Mouse (Mus musculus) limb, embryonic 14.5 days (tissue): Measurements from ENCODE around the gene Smap2. TPM values are rescaled to one million over a fixed set of nuclear protein-coding genes. Genes with fewer than 3 reads are reported as not detected.
A peak's percentile ranks its signal among the peaks of the same experiment; 100 is the strongest.

Experiments used
- ATAC-seq: fragments of 200-750 bp; cut with Nextera tagmentation; 2 replicates; pipeline ENCODE4 v1.8.0; 2017; ENCODE audit warnings: low read depth, moderate number of reproducible peaks, moderate TSS enrichment; ENCODE audit not compliant: low FRiP score
- DNase-seq: peaks from one replicate; pipeline ENCODE4 v3.0.0-alpha.2; 2015; ENCODE audit warnings: low spot score
- H3K27ac ChIP-seq: fragments of 300-500 bp; sonication (generic); replicated peaks from 2 replicates; pipeline ENCODE4 v1.5.1; 2014; ENCODE audit warnings: low read depth, mild to moderate bottlenecking, low read length, moderate library complexity, mixed read lengths
- H3K27me3 ChIP-seq: fragments of 300-500 bp; sonication (generic); 2 replicates; pipeline ENCODE4 v1.6.1; 2014; ENCODE audit warnings: low read length, mixed read lengths; ENCODE audit not compliant: control insufficient read depth, insufficient read depth
- H3K36me3 ChIP-seq: fragments of 300-500 bp; sonication (generic); 2 replicates; pipeline ENCODE4 v1.6.1; 2014; ENCODE audit warnings: mild to moderate bottlenecking, low read length, moderate library complexity, mixed read lengths; ENCODE audit not compliant: control insufficient read depth, insufficient read depth
- H3K4me1 ChIP-seq: fragments of 300-500 bp; sonication (generic); 2 replicates; pipeline ENCODE4 v1.6.1; 2014; ENCODE audit warnings: antibody characterized with exemption, low read length, mixed read lengths; ENCODE audit not compliant: control insufficient read depth, insufficient read depth
- H3K4me2 ChIP-seq: fragments of 300-500 bp; sonication (generic); replicated peaks from 2 replicates; pipeline ENCODE4 v1.6.1; 2014; ENCODE audit warnings: low read depth, mild to moderate bottlenecking, low read length, moderate library complexity; ENCODE audit not compliant: severe bottlenecking
- H3K4me3 ChIP-seq: fragments of 300-500 bp; sonication (generic); replicated peaks from 2 replicates; pipeline ENCODE4 v1.5.1; 2014; ENCODE audit warnings: low read length
- H3K9ac ChIP-seq: fragments of 300-500 bp; sonication (generic); 2 replicates; pipeline ENCODE4 v1.6.1; 2014; ENCODE audit warnings: mild to moderate bottlenecking, low read depth, low read length, moderate library complexity; ENCODE audit not compliant: severe bottlenecking
- H3K9me3 ChIP-seq: fragments of 300-500 bp; sonication (generic); 2 replicates; pipeline ENCODE4 v1.6.1; 2016; ENCODE audit warnings: low read length; ENCODE audit not compliant: control insufficient read depth
- POLR2A ChIP-seq: fragments of 200-500 bp; IDR thresholded peaks from 2 replicates; pipeline ENCODE4 v1.8.0; 2012; ENCODE audit warnings: inconsistent platforms, mild to moderate bottlenecking, moderate library complexity, borderline replicate concordance; ENCODE audit not compliant: insufficient read depth, insufficient read length; ENCODE audit errors: extremely low read depth
- WGBS: fragments of 180-500 bp; shearing (Covaris S2); extraction: QIAGEN DNeasy Blood & Tissue Kit; methylation state at CpG from one replicate; pipeline ENCODE4 v1.1.7; 2014; 5-methylcytosine and 5-hydroxymethylcytosine counted together
- polyA plus RNA-seq, 2 experiments: library from polyadenylated mRNA; depleted of rRNA in 1 of 2; stranded (reverse) in 1 of 2; unstranded in 1 of 2; fragments of >200 nt; fragmentation: Nextera tagmentation in 1 of 2; extraction: Ambion mirVana in 1 of 2; gene quantifications; 2 replicates each; pipeline versions ENCODE4 v1.2.1 to v1.2.3; 2012 to 2014

Smap2 gene
- polyA plus RNA-seq, 2 experiments = 17.3 to 19.8 TPM

DNA sequence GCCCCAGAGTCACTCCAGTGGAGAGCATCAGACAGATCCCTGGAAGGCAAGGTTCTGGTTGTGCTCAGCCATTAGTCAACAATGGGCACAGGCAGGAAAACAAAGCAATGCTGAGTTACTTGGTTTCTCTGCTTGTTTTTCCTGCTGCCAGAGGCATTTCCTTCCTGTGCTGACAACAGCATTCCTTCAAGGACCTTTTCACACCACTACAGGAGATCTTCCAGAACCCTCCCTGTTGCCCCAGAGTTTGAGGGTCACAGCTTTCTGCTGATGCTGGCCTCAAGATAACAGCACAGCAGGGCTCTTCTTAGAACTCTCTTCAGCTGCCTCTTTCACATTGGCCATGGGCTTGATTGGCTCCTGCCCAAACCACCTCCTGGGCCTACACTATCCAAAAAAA, 4.9 kb upstream of the Smap2 start:
- H3K9ac ChIP-seq = no peak overlapping the region
- ATAC-seq = no peak
- no peaks in the 10 kb centered on the region for H3K4me1 ChIP-seq
- H3K4me2 ChIP-seq = no peak overlapping the region
- no peak for TF ChIP-seq POLR2A
- no peaks in the 10 kb centered on the region for H3K36me3 ChIP-seq
- no peak overlapping the region for H3K27ac ChIP-seq
- H3K9me3 ChIP-seq = no peaks in the 10 kb centered on the region
- no peak for DNase-seq
- H3K4me3 ChIP-seq = no peak overlapping the region
- H3K27me3 ChIP-seq = no peaks in the 10 kb centered on the region

DNA sequence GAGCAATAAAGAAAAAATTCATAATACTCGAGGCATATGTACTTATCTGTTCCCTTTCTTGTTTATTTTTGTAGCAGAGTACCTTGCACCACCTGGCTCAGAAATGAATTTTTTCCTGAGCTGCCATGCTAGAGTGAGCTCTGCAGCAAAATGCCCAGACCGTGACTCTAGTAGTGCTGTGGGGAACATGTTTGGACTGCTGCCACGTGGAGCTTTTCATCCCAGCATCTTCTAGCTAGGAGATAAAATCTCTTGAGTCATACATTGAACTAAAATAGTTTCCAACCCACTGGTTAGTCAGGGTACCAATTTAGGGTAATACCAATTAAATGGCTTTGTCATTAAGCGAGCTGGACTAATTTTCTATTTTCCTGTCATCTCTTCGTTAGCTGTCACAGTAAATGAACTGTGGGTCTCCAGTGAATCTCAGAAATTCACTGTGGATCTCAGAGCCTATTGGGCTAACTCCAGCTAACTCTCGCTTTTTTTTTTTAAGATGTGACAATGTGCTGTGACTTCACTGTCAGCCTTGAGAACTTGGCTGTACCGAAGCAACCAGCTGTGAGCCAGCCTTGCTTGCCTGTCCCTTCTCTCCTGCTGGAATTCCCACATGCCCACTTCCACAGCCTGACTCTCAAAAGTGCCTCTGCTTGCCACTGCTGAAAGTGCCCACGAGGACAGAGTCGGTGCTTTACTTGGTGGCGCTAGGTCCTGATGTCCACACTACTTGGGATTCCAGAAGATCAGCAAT, 3.2 kb upstream of the Smap2 start:
- ATAC-seq (no peak), DNase-seq (no peak)
- Histone ChIP-seq H3K4me3 (no peak overlapping the region), H3K4me2 (no peak overlapping the region), H3K27me3 (no peaks in the 10 kb centered on the region), H3K4me1 (peaks cover 8% of the 10 kb centered on the region), H3K36me3 (no peaks in the 10 kb centered on the region), H3K9ac (no peak overlapping the region), H3K9me3 (no peaks in the 10 kb centered on the region), H3K27ac (no peak overlapping the region)
- no peak for TF ChIP-seq POLR2A
- WGBS = 74% methylated on average over 10 of the region's 10 CpGs

DNA sequence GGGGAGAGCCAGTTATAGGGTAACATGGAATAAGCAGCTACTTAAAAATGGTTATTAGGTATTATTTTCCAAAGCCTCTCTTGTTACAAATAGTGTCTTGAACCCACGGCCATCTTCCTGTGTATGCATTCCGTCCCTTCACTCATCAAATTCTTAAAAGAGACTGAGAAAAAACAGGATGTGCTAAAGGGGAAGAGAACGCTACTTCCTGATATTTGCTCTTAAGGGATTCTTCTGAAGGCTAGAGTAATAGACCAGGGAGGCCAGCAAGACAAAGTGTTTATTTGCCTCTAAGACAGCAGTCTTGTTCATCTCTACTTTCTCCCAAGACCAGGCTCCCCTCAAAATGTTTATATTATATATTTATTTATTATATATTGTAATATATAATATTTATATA, 1.2 kb upstream of the Smap2 start:
- Histone ChIP-seq H3K27ac (no peak overlapping the region), H3K9ac (no peak overlapping the region), H3K4me1 (peaks cover 8% of the 10 kb centered on the region), H3K4me2 (no peak overlapping the region), H3K36me3 (no peaks in the 10 kb centered on the region), H3K27me3 (no peaks in the 10 kb centered on the region), H3K4me3 (no peak overlapping the region), H3K9me3 (no peaks in the 10 kb centered on the region)
- WGBS = 83% methylated on average over 3 of the region's 3 CpGs
- TF ChIP-seq POLR2A = no peak
- ATAC-seq = no peak
- no peak for DNase-seq

DNA sequence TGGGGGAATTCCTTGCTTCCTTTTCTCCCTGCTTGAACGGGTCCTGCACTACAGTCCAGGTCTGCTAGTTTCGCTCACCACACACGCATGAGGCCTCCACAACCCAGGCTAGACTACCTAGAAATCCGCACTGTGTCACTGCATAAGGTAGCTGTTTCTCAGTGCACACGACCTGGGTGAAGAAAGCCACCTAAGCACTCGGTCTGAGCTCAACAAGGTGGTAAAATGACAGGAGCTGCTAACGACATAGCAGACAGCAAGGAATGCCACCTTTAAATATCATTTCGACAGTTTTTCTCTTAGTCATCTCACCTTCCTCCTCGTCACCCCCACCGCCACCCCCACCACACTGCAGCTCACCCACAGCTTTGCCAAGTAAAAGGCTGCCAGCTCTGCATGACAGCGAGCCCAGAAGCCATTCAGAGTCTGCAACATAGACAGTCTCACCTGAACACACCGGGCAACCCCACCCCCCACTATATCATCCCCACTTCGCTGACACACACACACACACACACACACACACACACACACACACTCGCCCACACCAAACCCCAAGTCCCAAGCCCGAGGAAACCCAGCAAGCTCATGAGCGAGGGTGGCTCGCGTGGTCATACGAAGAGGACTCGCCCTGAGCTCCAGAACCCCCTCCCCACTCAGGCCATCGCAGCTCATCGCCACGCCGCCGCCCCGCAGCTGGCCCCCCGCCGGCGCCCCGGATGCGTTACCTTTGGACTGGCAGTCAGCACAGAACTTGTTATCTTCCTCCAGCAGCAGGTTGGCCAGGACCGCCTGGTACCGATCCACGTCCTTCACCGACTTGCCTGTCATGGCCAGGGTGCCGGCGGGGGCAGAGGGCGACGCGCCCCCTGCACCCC, 787 bp downstream of the Smap2 start:
- Histone ChIP-seq H3K27ac (peak overlapping the region; percentile 52), H3K4me3 (peak overlapping the region; percentile 96), H3K36me3 (no peaks in the 10 kb centered on the region), H3K9me3 (no peaks in the 10 kb centered on the region), H3K4me1 (peaks cover 13% of the 10 kb centered on the region), H3K9ac (peak overlapping the region; percentile 86), H3K4me2 (peak overlapping the region; percentile 79), H3K27me3 (no peaks in the 10 kb centered on the region)
- 6% methylated on average over 28 of the region's 40 CpGs for WGBS
- ATAC-seq (no peak), DNase-seq (no peak)
- no peak for TF ChIP-seq POLR2A

DNA sequence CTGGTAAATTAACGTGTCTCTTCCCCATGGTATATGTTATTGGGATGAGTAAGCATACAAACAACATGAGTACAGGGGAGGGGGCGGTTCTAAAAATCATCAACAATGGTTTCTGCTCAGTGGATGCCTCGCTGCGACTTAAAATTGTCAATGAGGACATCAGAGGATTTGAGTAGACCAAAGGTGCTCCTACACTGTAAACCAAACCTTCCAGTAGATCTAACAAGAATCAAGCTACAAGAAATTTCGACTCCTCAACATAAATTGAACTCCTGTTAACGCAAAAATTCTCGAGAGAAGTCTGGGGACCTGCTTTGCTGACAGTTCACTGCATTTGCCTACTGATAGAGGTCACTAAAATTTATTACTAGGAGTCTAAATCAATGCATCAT, 1.8 kb downstream of the Smap2 start:
- DNase-seq (no peak), ATAC-seq (no peak)
- TF ChIP-seq POLR2A = no peak
- Histone ChIP-seq H3K27me3 (no peaks in the 10 kb centered on the region), H3K36me3 (no peaks in the 10 kb centered on the region), H3K4me1 (peaks cover 17% of the 10 kb centered on the region), H3K4me2 (peak overlapping the region; percentile 79; the same call in 1 of the 2 replicates), H3K27ac (no peak overlapping the region), H3K4me3 (no peak overlapping the region), H3K9me3 (no peaks in the 10 kb centered on the region), H3K9ac (no peak overlapping the region)
- WGBS = 82% methylated on average over 7 of the region's 7 CpGs
